Mouse (Mus musculus): ENCODE results near the gene Platr17.

Gene Platr17

GRCm38 (mm10) chr17:33920282-33921097 lies 15.6 kb downstream of the Platr17 start:
- ChIA-PET CTCF (interaction anchor here in 3 of 4 experiments (0.5 to 6.7 kb wide), 8 partner anchors 10 to 211 kb away, joined by 3 to 51 read pairs (median 6); partner anchors contain the start of gene Daxx (in 1 of the 3)), POLR2A (interaction anchor here in 3 of 4 experiments (1.1 to 6.8 kb wide), 19 partner anchors 9 to 161 kb away, joined by 3 to 79 read pairs (median 7); partner anchors contain the start of genes Daxx (in 3 of the 3), Ndufa7 (in 2 of the 3), Rgl2 (in 2 of the 3) and Rps18 (in 2 of the 3))

GRCm38 (mm10) chr17:33921361-33921760 lies 16.4 kb downstream of the Platr17 start:
- POLR2A ChIA-PET = interaction anchor here in 1 of 4 experiments (1.1 to 6.8 kb wide), 4 partner anchors 12 to 98 kb away, joined by 4 to 57 read pairs (median 25); partner anchors contain the start of genes Daxx, Ndufa7, Rps18 and Rps28
- CTCF ChIA-PET = interaction anchor here in 3 of 4 experiments (0.6 to 6.7 kb wide), 8 partner anchors 10 to 101 kb away, joined by 3 to 51 read pairs (median 5); partner anchors contain the start of gene Daxx (in 2 of the 3)

DNA sequence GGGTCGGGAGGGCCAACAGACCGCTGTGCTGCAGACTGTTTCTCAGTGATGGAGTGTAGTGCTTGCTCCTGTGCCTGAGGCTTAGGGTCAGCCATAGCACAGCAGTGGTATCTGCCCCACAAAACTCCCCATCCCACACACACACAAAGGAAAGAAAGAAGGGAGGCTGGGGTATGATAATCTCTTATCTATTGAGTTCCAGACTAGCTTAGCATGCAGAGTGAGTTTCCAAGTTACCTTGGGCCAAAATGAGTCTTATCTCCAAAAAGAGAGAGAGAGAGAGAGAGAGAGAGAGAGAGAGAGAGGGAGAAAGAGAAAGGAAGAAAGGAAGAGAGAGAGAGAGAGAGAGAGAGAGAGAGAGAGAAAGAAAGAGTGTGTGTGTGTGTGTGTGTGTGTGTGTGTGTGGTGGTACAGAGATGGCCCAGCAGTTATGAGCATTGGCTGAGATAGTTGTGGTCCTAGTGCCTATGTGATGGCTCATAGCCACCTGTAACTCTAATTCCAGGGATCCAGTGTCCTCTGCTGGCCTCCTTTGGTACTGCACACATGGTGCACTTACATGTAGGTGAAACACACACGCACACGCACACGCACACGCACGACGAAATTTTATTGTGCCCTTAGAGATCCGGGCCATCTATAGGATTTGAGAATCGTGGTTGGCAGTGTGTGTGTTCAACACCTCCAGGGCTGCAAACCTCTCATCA lies 19.8 kb downstream of the Platr17 start:
- CTCF ChIA-PET = interaction anchor here (0.8 to 6.7 kb wide), 35 partner anchors 9 to 211 kb away, joined by 3 to 51 read pairs (median 4); partner anchors contain the start of genes Tapbp (in 3 of the 4), Zbtb22 (in 3 of the 4), Daxx (in 2 of the 4) and Rps18 (in 2 of the 4)
- POLR2A ChIA-PET = interaction anchor here (0.6 to 20.4 kb wide), 33 partner anchors 9 to 1866 kb away, joined by 3 to 528 read pairs (median 4); partner anchors contain the start of genes Ndufa7 (in 2 of the 4), Rps18 (in 2 of the 4), Tapbp (in 2 of the 4) and Vps52 (in 2 of the 4)

DNA sequence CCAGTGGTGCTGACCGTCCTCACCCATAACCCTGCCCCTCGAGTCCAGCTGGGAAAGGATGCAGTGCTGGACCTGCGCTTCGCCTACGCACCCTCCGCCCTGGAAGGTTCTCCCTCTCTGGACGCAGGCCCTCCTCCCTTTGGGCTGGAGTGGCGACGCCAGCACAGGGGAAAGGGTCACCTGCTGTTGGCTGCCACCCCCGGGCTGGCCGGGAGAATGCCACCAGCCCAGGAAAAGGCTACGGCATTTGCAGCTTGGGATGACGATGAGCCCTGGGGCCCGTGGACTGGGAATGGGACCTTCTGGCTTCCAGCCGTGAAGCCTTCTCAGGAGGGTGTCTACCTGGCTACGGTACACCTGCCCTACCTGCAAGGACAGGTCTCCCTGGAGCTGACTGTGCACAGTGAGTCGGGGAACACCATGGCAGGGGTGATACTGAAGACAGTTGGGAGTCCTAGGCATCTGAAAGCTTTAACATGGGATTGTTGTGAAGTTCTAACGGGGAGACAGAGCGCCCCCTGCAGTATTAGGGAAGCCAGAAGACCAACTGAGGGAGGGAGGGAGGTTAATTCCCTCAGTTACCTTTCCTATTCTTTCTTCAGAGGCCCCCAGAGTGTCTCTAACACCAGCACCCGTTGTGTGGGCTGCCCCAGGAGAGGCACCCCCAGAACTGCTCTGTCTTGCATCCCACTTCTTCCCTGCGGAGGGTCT lies 20.6 kb downstream of the Platr17 start:
- POLR2A ChIA-PET = interaction anchor here (0.7 to 20.4 kb wide), 38 partner anchors 9 to 166 kb away, joined by 3 to 528 read pairs (median 4); partner anchors contain the start of genes Ndufa7 (in 3 of the 4), Rps18 (in 3 of the 4), Vps52 (in 3 of the 4) and B3galt4 (in 2 of the 4)
- CTCF ChIA-PET = interaction anchor here (0.6 to 6.7 kb wide), 70 partner anchors 10 to 1165 kb away, joined by 3 to 51 read pairs (median 4); partner anchors contain the start of genes Tapbp (in 3 of the 4), Zbtb22 (in 3 of the 4), B3galt4 (in 2 of the 4) and Daxx (in 2 of the 4)

GRCm38 (mm10) chr17:33926207-33926932 lies 21.4 kb downstream of the Platr17 start:
- POLR2A ChIA-PET = interaction anchor here (0.6 to 20.4 kb wide), 43 partner anchors 10 to 286 kb away, joined by 3 to 528 read pairs (median 4); partner anchors contain the start of genes Ndufa7 (in 3 of the 4), Rps18 (in 3 of the 4), Vps52 (in 3 of the 4) and B3galt4 (in 2 of the 4)
- CTCF ChIA-PET = interaction anchor here (0.5 to 6.7 kb wide), 71 partner anchors 9 to 532 kb away, joined by 3 to 51 read pairs (median 4); partner anchors contain the start of genes Tapbp (in 4 of the 4), Zbtb22 (in 4 of the 4), Daxx (in 2 of the 4) and Angptl4 (in 1 of the 4)

DNA sequence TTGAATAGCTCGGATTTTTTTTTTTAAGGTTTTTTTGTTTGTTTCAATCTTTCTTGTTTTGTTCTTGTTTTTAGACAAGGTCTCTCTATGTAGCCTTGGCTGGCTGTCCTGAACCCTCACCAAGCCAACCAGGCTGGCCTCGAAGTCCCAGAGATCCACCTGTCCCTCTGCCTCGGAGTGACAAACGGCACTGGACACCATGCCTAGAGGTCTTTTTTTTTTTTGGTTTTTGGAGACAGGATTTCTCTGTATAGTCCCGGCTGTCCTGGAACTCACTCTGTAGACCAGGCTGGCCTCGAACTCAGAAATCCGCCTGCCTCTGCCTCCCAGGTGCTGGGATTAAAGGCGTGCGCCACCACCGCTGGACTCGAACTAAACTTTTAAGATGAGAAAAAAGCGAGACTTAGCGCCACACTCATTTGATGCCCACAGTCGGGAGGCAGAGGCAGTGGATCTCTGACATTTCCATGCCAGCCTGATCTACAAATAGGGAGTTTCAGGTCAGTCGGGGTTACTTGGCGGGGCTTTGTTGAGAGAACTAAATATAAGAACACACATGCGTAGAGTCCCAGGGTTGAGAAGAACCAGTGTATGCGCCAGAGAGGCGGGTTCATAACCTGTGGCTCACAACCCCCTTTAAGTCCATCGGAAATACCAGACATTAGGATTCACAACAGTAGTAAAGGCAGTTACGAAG lies 23.5 kb downstream of the Platr17 start:
- POLR2A ChIA-PET = interaction anchor here in 3 of 4 experiments (0.7 to 20.4 kb wide), 22 partner anchors 9 to 168 kb away, joined by 3 to 528 read pairs (median 5); partner anchors contain the start of genes B3galt4 (in 3 of the 3), Tapbp (in 3 of the 3), Zbtb22 (in 3 of the 3) and Pfdn6 (in 2 of the 3)
- CTCF ChIA-PET = interaction anchor here in 2 of 4 experiments (0.7 to 4.3 kb wide), 4 partner anchors 17 to 52 kb away, joined by 3 to 31 read pairs (median 4); partner anchors contain the start of genes Rps18 (in 1 of the 2) and Vps52 (in 1 of the 2)

- CTCF ChIA-PET = interaction anchor here in 1 of 4 experiments (0.6 to 2.4 kb wide), 4 partner anchors 11 to 409 kb away, joined by 3 to 6 read pairs (median 4); partner anchors contain the start of genes Rps18 and Vps52
- POLR2A ChIA-PET = interaction anchor here in 3 of 4 experiments (0.6 to 20.4 kb wide), 29 partner anchors 8 to 169 kb away, joined by 3 to 528 read pairs (median 5); partner anchors contain the start of genes B3galt4 (in 3 of the 3), Rps18 (in 3 of the 3), Tapbp (in 3 of the 3) and Vps52 (in 3 of the 3)
Measured at GRCm38 (mm10) chr17:33929371-33930279, 24.7 kb downstream of the Platr17 start, which contains the start of gene Rgl2. Gene Rgl2 (plus strand): TSS chr17:33929543.

DNA sequence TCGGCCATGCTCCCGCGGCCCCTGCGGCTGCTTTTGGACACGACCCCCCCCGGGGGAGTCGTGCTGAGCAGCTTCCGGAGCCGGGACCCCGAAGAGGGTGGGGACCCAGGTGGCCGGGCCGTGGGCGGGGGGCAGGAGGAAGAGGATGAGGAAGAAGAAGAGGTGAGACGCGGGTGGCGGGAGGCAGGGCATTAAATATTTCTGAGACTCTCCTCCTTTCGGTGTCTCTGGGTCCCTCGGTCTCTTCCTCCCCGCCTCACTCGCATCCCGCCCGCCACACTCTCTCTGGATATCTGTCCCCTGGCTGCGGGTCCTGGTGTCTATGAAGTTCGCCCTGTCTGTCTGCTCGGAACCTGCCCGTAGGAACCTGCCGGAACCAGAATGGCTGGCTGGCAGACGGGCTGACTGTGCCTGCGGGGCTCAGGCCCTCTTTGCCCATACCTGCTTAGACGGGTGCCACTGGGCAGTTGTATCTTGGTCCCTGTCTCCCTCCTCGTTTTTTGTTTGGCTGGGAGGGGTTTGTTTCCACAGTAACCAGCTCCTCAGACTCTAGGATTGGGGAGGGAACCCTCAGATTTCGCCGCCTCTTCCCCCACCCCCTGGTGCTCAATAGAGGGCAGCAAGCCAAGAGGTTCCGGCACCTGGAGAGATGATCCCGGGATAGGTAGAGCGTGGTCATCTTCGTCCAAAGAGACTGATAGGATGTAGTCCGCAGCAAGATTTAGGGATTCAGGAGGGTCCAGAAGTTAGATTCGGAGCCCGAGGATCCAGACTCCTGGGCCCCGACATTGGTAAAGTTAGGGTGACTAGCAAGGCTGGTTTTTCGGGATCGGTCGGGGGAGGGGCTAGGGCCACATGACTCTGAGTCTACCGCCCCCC lies 25.6 kb downstream of the Platr17 start:
- CTCF ChIA-PET = interaction anchor here in 3 of 4 experiments (0.6 to 2.4 kb wide), 15 partner anchors 9 to 531 kb away, joined by 3 to 8 read pairs (median 3); partner anchors contain the start of genes Wdr46 (in 2 of the 3), Cd320 (in 1 of the 3), Pfdn6 (in 1 of the 3) and Rps18 (in 1 of the 3)
- POLR2A ChIA-PET = interaction anchor here in 3 of 4 experiments (0.6 to 20.4 kb wide), 40 partner anchors 10 to 1034 kb away, joined by 3 to 528 read pairs (median 4); partner anchors contain the start of genes B3galt4 (in 3 of the 3), Rps18 (in 3 of the 3), Vps52 (in 3 of the 3) and Daxx (in 2 of the 3)

GRCm38 (mm10) chr17:33931159-33931866 lies 26.4 kb downstream of the Platr17 start:
- ChIA-PET CTCF (interaction anchor here in 3 of 4 experiments (0.6 to 2.2 kb wide), 13 partner anchors 8 to 531 kb away, joined by 3 to 8 read pairs (median 3); partner anchors contain the start of genes Wdr46 (in 2 of the 3), Cd320 (in 1 of the 3), Pfdn6 (in 1 of the 3) and Tapbp (in 1 of the 3)), POLR2A (interaction anchor here in 3 of 4 experiments (0.6 to 20.4 kb wide), 39 partner anchors 9 to 1035 kb away, joined by 3 to 528 read pairs (median 5); partner anchors contain the start of genes B3galt4 (in 3 of the 3), Daxx (in 2 of the 3), Pfdn6 (in 2 of the 3) and Rps18 (in 2 of the 3))

DNA sequence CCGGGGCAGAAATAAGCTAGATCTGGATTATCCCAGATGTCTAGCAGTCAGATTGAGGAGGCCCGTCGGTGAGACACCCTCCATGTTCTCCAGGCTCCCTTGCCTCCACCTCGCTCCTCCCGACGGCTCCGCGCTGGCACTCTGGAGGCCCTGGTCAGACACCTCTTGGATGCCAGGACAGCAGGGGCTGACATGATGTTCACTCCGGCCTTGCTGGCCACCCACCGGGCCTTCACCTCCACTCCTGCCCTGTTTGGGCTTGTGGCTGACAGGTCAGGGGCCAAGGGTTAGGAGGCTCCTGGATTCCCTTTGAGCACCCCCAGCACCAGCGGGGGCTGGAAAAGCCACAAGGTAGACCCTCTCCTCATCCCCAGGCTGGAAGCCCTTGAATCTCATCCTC lies 27.0 kb downstream of the Platr17 start:
- ChIA-PET POLR2A (interaction anchor here in 2 of 4 experiments (1.0 to 20.4 kb wide), 12 partner anchors 8 to 110 kb away, joined by 3 to 528 read pairs (median 8); partner anchors contain the start of genes B3galt4 (in 2 of the 2), Pfdn6 (in 2 of the 2), Rps18 (in 2 of the 2) and Tapbp (in 2 of the 2)), CTCF (interaction anchor here in 1 of 4 experiments (0.9 to 1.6 kb wide), 2 partner anchors 9 to 37 kb away, joined by 3 read pairs; no protein-coding TSS in a partner anchor)

DNA sequence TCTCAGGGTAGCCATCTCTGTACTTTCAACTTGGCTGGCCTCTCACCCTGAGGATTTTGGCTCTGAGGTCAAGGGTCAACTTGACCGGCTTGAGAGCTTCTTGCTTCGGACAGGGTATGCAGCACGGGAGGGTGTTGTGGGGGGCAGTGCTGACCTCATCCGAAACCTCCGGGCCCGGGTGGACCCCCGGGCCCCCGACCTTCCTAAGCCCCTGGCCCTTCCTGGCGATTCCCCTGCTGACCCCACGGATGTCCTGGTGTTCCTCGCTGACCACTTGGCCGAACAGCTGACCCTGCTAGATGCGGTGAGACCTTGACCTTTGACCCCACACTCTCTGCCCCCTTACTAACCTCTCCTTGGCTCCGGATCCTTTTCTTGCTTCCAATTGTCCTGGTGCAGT lies 27.5 kb downstream of the Platr17 start:
- POLR2A ChIA-PET = interaction anchor here in 2 of 4 experiments (1.0 to 20.4 kb wide), 9 partner anchors 8 to 108 kb away, joined by 3 to 528 read pairs (median 26); partner anchors contain the start of genes B3galt4 (in 2 of the 2), Pfdn6 (in 2 of the 2), Rps18 (in 2 of the 2) and Tapbp (in 2 of the 2)
- CTCF ChIA-PET = interaction anchor here in 1 of 4 experiments (0.9 to 1.6 kb wide), 2 partner anchors 10 to 36 kb away, joined by 3 read pairs; no protein-coding TSS in a partner anchor

- POLR2A ChIA-PET = interaction anchor here in 3 of 4 experiments (1.0 to 20.4 kb wide), 8 partner anchors 17 to 109 kb away, joined by 3 to 528 read pairs (median 8); partner anchors contain the start of genes B3galt4 (in 3 of the 3), Rps18 (in 2 of the 3), Tapbp (in 2 of the 3) and Vps52 (in 2 of the 3)
- CTCF ChIA-PET = interaction anchor here in 1 of 4 experiments (1.6 kb wide), 1 partner anchor 10 kb away, joined by 3 read pairs; no protein-coding TSS in a partner anchor
Measured at GRCm38 (mm10) chr17:33932970-33933369, 28.0 kb downstream of the Platr17 start.
